Mouse (Mus musculus) MEL (cell line): ENCODE results near the gene Itgb3bp. TPM values are rescaled to one million over a fixed set of nuclear protein-coding genes. Genes with fewer than 3 reads are reported as not detected.
A peak's percentile ranks its signal among the peaks of the same experiment; 100 is the strongest.

Experiments
- DNase-seq: peaks from one replicate; pipeline ENCODE4 v3.0.0; 2011; ENCODE audit warnings: low read depth, low spot score
- H3K27ac ChIP-seq: 2 replicates; pipeline ENCODE4 v1.5.1; 2012; ENCODE audit warnings: low read depth, mild to moderate bottlenecking, control low read depth, low read length, moderate library complexity; ENCODE audit not compliant: control insufficient read depth
- H3K27me3 ChIP-seq, 2 experiments: fragments of 150-350 bp in 1 of 2; sonication (generic) in 1 of 2; 2 replicates each; pipeline ENCODE4 v1.6.1; 2012; ENCODE audit warnings: low read length in 2 of 2, mild to moderate bottlenecking in 2 of 2, improper control_type of control experiment in 1 of 2, moderate library complexity in 1 of 2; ENCODE audit not compliant: insufficient read depth in 2 of 2, control insufficient read depth in 1 of 2
- H3K36me3 ChIP-seq, 2 experiments: 2 replicates each; pipeline ENCODE4 v1.6.1; 2012 to 2014; ENCODE audit warnings: low read length in 2 of 2, improper control_type of control experiment in 1 of 2, inconsistent platforms in 1 of 2, mild to moderate bottlenecking in 1 of 2; ENCODE audit not compliant: insufficient read depth in 2 of 2, control insufficient read depth in 1 of 2
- H3K4me1 ChIP-seq, 2 experiments: fragments of 150-350 bp in 1 of 2; sonication (generic) in 1 of 2; 2 replicates each; pipeline ENCODE4 v1.6.1; 2012; ENCODE audit warnings: low read length in 2 of 2, improper control_type of control experiment in 1 of 2, mild to moderate bottlenecking in 1 of 2; ENCODE audit not compliant: insufficient read depth in 2 of 2, control insufficient read depth in 1 of 2
- H3K4me3 ChIP-seq, 2 experiments: fragments of 150-350 bp in 1 of 2; sonication (generic) in 1 of 2; 2 replicates each; pipeline ENCODE4 v1.5.1; 2012; ENCODE audit warnings: low read depth in 2 of 2, low read length in 2 of 2, mild to moderate bottlenecking in 2 of 2, moderate library complexity in 2 of 2, control low read depth in 1 of 2, improper control_type of control experiment in 1 of 2; ENCODE audit not compliant: control insufficient read depth in 1 of 2, insufficient read depth in 1 of 2
- H3K79me2 ChIP-seq: 2 replicates; pipeline ENCODE4 v1.6.1; 2012; ENCODE audit warnings: mild to moderate bottlenecking, low read length, moderate library complexity; ENCODE audit not compliant: control insufficient read depth, poor library complexity, insufficient read depth
- H3K9ac ChIP-seq: 2 replicates; pipeline ENCODE4 v1.6.1; 2012; ENCODE audit warnings: low read depth, mild to moderate bottlenecking, control low read depth, low read length, moderate library complexity; ENCODE audit not compliant: control insufficient read depth, poor library complexity, severe bottlenecking
- H3K9me3 ChIP-seq: fragments of 150-350 bp; sonication (generic); replicated peaks from 2 replicates; pipeline ENCODE4 v1.6.1; 2012; ENCODE audit warnings: mild to moderate bottlenecking, low read length, improper control_type of control experiment, moderate library complexity; ENCODE audit not compliant: insufficient read depth
- CHD1 ChIP-seq: IDR thresholded peaks from 2 replicates; pipeline ENCODE4 v1.6.1; 2012; ENCODE audit warnings: low read depth, mild to moderate bottlenecking, inconsistent platforms, low read length, improper control_type of control experiment
- GABPA ChIP-seq: IDR thresholded peaks from 2 replicates; pipeline ENCODE4 v1.6.1; 2012; ENCODE audit warnings: low read depth, mild to moderate bottlenecking, inconsistent platforms, low read length, improper control_type of control experiment, moderate library complexity
- GATA1 ChIP-seq: IDR thresholded peaks from 2 replicates; pipeline ENCODE4 v1.6.1; 2011; ENCODE audit warnings: low read depth, low read length, improper control_type of control experiment
- JUND ChIP-seq: IDR thresholded peaks from 2 replicates; pipeline ENCODE4 v1.6.1; 2011; ENCODE audit warnings: low read depth, mild to moderate bottlenecking, improper control_type of control experiment, low read length
- MEF2A ChIP-seq: IDR thresholded peaks from 2 replicates; pipeline ENCODE4 v1.6.1; 2014; ENCODE audit warnings: low read depth, mild to moderate bottlenecking, inconsistent platforms, low read length, improper control_type of control experiment; ENCODE audit not compliant: poor library complexity, insufficient replicate concordance, severe bottlenecking; ENCODE audit errors: extremely low read depth
- MXI1 ChIP-seq: IDR thresholded peaks from 2 replicates; pipeline ENCODE4 v1.6.1; 2011; ENCODE audit warnings: mild to moderate bottlenecking, low read depth, low read length, improper control_type of control experiment
- NELFE ChIP-seq: IDR thresholded peaks from 2 replicates; pipeline ENCODE4 v1.6.1; 2011; ENCODE audit warnings: low read depth, low read length, improper control_type of control experiment
- NRF1 ChIP-seq: IDR thresholded peaks from 2 replicates; pipeline ENCODE4 v1.6.1; 2014; ENCODE audit warnings: low read depth, mild to moderate bottlenecking, inconsistent platforms, low read length, improper control_type of control experiment, moderate library complexity; ENCODE audit not compliant: poor library complexity, insufficient read depth, severe bottlenecking
- POLR2A ChIP-seq, 2 experiments: IDR thresholded peaks; 2 replicates each; pipeline ENCODE4 v1.6.1; 2011 to 2012; ENCODE audit warnings: low read length in 2 of 2, mild to moderate bottlenecking in 2 of 2, control low read depth in 1 of 2, improper control_type of control experiment in 1 of 2, low read depth in 1 of 2, moderate library complexity in 1 of 2; ENCODE audit not compliant: control insufficient read depth in 1 of 2, insufficient read depth in 1 of 2, poor library complexity in 1 of 2
- SIN3A ChIP-seq: IDR thresholded peaks from 2 replicates; pipeline ENCODE4 v1.6.1; 2012; ENCODE audit warnings: low read length, improper control_type of control experiment, inconsistent platforms
- SMC3 ChIP-seq: IDR thresholded peaks from 2 replicates; pipeline ENCODE4 v1.6.1; 2011; ENCODE audit warnings: low read depth, low read length, improper control_type of control experiment
- TBP ChIP-seq: IDR thresholded peaks from 2 replicates; pipeline ENCODE4 v1.8.0; 2011; ENCODE audit warnings: low read depth, low read length, improper control_type of control experiment
- USF1 ChIP-seq: IDR thresholded peaks from 2 replicates; pipeline ENCODE4 v1.6.1; 2014; ENCODE audit warnings: low read depth, mild to moderate bottlenecking, inconsistent platforms, low read length, improper control_type of control experiment, moderate library complexity
- ZC3H11A ChIP-seq: IDR thresholded peaks from 2 replicates; pipeline ENCODE4 v1.6.1; 2012; ENCODE audit warnings: low read depth, mild to moderate bottlenecking, inconsistent platforms, low read length, improper control_type of control experiment
- ZNF384 ChIP-seq: IDR thresholded peaks from 2 replicates; pipeline ENCODE4 v1.6.1; 2012; ENCODE audit warnings: low read depth, mild to moderate bottlenecking, inconsistent platforms, low read length, improper control_type of control experiment
- polyA plus RNA-seq, 2 experiments: library from polyadenylated mRNA; stranded (reverse) in 1 of 2; unstranded in 1 of 2; fragments of >175 nt in 1 of 2; fragments of >200 nt in 1 of 2; gene quantifications; 2 replicates each; pipeline versions ENCODE4 v1.2.1 to v1.2.4; 2012; ENCODE audit warnings: low replicate concordance in 2 of 2, low read depth in 1 of 2; ENCODE audit not compliant: insufficient read length in 2 of 2, insufficient read depth in 1 of 2, missing spikeins in 1 of 2
- total RNA-seq: library from RNA; depleted of rRNA; stranded (reverse); fragments of 300-350 nt; gene quantifications from 2 replicates; pipeline ENCODE4 v1.2.3, GENCODE M21; 2012; rRNA removed

Itgb3bp gene
- 5.5 TPM in 2 replicates for total RNA-seq
- 1 to 10 TPM in 1 of 2 experiments, not detected in 1; 6.5 TPM for polyA plus RNA-seq

GRCm38 (mm10) chr4:99929613-99930517 lies at the start of gene Itgb3bp:
Itgb3bp (minus strand) TSS chr4:99929813.
- H3K36me3 ChIP-seq = no peaks in the 10 kb centered on the region
- H3K79me2 ChIP-seq = peaks cover 2% of the 10 kb centered on the region; the same call in 1 of the 2 replicates
- no peaks in the 10 kb centered on the region for H3K9me3 ChIP-seq
- H3K27me3 ChIP-seq = no peaks in the 10 kb centered on the region
- DNase-seq = peak; percentile 75
- H3K4me3 ChIP-seq = peak within 1 kb of the TSS; percentile 79 to 95
- peak within 1 kb of the TSS; percentile 56 for H3K27ac ChIP-seq
- peak within 1 kb of the TSS; percentile 75 for H3K9ac ChIP-seq
- 0 out of 4 replicates have a peak, but pooled peaks cover 0 to 5% of the 10 kb centered on the region in 2 experiments for H3K4me1 ChIP-seq
- no peak for TF ChIP-seq SMC3
- peak in 1 of 2 experiments; percentile 44; a peak in 1 of 4 replicates for TF ChIP-seq POLR2A (IDR thresholded peaks at IDR 0.05; ENCODE audit: control insufficient read depth in 1 of 2, insufficient read depth in 1 of 2, low read depth in 1 of 2, low read length in 2 of 2, poor library complexity in 1 of 2)
- peak; percentile 32; the same call in 1 of the 2 replicates for TF ChIP-seq MXI1
- TF ChIP-seq NRF1 = peak; percentile 60
- peak; percentile 26 for TF ChIP-seq SIN3A

- H3K9ac ChIP-seq = no peak overlapping the region
- H3K27ac ChIP-seq = no peak overlapping the region
- H3K36me3 ChIP-seq = no peaks in the 10 kb centered on the region
- no peak overlapping the region for H3K4me3 ChIP-seq
- no peaks in the 10 kb centered on the region for H3K27me3 ChIP-seq
- no peak for DNase-seq
- no peaks in the 10 kb centered on the region for H3K4me1 ChIP-seq
- no peaks in the 10 kb centered on the region for H3K9me3 ChIP-seq
- TF ChIP-seq GABPA = no peak
- no peak for TF ChIP-seq SMC3
- no peak for TF ChIP-seq TBP
- TF ChIP-seq ZC3H11A = no peak
- TF ChIP-seq USF1 = no peak
- no peak for TF ChIP-seq CHD1
- TF ChIP-seq ZNF384 = no peak
- TF ChIP-seq NELFE = no peak
- no peak for TF ChIP-seq MEF2A
- no peak for TF ChIP-seq GATA1
- no peak for TF ChIP-seq JUND
- H3K79me2 ChIP-seq = no peaks in the 10 kb centered on the region
Measured at GRCm38 (mm10) chr4:99979326-99979725, 49.7 kb upstream of the Itgb3bp start.
